Mouse (Mus musculus) layer of hippocampus, adult 11-12 months (tissue): Measurements from ENCODE around the gene H2-Ab1.
"Not testable (repeated sequence)": the region's sequence is repeated elsewhere in the genome, so short reads cannot be mapped to it uniquely, and the experiment has no call there.

Experiments used
- DNase-seq: peaks from one replicate; pipeline ENCODE4 v3.0.0; 2022; ENCODE audit warnings: low spot score

H2-Ab1 gene

GRCm38 (mm10) chr17:34257594-34258375, at the start of gene H2-Ab1:
Gene H2-Ab1, plus strand, starts transcription at chr17:34257689.
- peak; percentile 87 for DNase-seq

DNA sequence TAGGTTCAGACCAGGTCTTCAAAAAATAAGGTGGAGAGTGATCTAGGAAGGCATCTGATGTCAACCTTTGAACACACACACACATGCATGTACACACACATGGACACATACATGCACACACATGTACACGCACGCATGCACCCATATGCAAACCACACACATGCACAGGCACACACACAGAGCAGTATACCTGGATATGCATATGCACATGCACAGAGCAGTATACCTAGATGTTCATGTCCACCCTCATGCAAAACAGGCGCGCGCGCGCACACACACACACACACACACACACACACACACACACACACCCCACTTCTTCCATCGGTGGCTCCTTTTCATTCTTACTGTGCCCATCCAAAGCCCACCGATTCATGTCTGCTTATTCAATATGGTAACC, 49.6 kb upstream of the H2-Ab1 start:
- no peak for DNase-seq

- DNase-seq: no peak
These were observed 49.1 kb upstream of the H2-Ab1 start for GRCm38 (mm10) chr17:34208421-34208820.

DNA sequence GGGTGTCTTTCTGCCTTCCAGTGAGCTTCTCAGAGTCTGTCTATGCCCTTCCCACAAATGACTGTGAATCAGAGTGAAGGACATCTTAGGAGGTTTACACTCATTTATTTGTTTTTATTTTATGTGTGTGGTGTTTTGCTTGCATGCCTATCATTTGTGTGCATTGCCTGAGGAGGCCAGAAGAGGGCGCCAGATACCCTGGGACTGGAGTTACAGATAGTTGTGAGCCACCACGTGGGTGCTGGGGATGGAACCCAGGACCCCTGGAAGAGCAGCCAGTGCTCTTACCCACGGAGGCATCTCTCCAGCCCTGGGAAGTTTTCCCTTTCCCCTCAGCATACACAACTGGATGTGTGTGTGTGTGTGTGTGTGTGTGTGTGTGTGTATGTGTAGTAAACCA, 47.8 kb upstream of the H2-Ab1 start:
- no peak for DNase-seq

DNA sequence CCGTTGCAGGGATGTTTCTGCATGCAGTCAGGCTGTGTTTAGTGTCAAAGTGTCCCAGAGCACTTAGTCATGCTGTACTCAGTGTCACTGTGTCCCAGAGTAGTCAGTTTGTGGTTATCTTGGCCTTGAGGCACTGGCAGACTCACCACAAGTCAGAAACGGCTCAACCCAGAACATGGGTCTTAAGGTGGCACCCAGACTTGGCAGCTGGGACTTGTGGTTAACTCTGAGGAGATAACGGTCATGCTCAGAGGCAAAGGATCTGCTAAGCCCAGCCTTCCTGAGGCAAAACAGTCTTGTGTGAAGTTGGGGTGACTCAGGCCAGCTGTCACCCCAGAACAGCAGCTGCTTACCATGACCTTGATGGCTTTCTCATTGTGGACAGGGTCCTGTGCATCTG, 46.9 kb upstream of the H2-Ab1 start:
- DNase-seq: no peak

- DNase-seq: no peak
These were observed 45.6 kb upstream of the H2-Ab1 start for GRCm38 (mm10) chr17:34211746-34212365.

- DNase-seq: no peak
These were observed 43.6 kb upstream of the H2-Ab1 start for GRCm38 (mm10) chr17:34213936-34214335.

DNA sequence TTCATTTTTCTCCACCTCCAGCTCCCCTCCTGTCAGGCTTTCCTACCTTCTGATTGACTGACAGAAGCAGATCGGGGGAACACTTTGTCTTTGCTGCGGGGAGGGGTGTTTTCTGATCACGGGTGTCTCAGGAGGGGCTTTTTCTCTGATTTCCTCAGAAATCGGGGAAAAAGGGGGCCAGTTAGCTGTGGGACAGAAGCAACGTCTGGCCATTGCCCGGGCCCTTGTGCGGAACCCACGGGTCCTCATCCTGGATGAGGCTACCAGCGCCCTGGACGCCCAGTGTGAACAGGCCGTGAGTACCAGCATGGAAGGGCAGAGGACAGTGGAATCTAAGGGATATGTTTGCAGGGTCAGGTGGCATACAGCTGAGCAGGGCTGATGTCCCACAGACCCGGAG, 42.3 kb upstream of the H2-Ab1 start:
- no peak for DNase-seq

GRCm38 (mm10) chr17:34217216-34217928, 40.1 kb upstream of the H2-Ab1 start:
- DNase-seq: no peak

DNA sequence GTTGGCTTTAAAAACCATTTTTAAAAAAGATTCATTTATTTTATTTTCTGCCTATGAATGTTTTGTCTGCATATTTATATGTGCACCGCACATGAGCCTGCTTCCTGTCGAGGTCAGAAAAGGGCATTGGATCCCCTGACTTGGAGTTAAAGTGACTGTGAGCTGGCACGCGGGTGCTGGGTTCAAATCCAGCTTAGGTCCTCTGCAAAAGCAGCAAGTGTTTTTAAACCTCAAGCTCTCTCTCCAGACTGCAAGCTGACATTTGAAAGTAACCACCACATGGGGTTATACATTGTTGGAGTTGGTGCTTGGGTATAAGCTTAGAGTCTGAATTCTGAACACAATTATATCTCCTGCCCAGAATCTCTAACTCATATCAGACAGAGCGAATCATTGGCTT, 39.5 kb upstream of the H2-Ab1 start:
- DNase-seq: no peak

- DNase-seq: peak; percentile 50
These were observed 38.8 kb upstream of the H2-Ab1 start for GRCm38 (mm10) chr17:34218675-34219074.

DNA sequence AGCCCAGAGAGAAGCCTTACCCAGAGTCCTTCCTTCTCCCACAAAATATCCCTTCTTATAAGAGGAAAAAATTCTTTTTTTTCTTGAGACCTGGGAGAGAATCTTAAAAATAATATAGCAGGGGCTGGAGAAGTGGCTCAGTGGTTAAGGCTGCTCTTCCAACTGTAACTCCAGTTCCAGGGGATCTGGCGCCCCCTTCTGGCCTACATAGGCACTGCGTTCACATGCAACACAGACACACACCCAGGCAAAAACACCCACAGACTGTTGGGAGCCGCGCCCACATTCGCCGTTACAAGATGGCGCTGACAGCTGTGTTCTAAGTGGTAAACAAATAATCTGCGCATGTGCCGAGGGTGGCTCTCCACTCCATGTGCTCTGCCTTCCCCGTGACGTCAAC, 38.4 kb upstream of the H2-Ab1 start:
- DNase-seq: not testable (repeated sequence)

DNA sequence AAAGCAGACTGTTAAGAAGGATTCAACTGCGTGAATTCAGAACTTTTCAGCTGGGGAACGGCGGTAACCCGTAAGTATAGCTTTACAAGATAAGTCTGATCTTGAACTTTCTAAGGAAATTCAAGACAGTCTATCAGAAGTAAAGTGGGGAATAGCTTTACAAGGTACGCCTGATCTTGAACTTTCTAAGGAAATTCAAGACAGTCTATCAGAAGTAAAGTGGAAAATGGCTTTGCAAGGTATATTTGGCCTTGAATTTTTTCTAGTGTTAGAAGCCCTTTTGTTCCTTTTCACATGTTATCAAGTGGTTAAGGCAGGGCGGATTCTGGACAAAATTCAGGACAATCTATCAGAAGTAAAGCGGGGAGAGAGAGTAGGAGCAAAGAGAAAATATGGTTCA, 37.7 kb upstream of the H2-Ab1 start:
- peak; percentile 60 for DNase-seq

DNA sequence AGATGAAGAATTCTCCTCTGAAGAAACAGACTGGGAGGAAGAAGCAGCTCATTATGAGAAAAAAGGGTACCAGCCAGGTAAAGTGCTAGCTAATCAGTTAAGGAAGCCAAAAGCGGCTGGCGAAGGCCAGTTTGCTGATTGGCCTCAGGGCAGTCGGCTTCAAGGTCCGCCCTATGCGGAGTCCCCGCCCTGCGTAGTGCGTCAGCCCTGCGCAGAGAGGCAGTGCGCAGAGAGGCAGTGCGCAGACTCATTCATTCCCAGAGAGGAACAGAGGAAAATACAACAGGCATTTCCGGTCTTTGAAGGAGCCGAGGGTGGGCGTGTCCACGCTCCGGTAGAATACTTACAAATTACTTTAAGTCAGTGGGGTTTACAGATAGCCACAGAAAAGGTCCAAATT, 37.1 kb upstream of the H2-Ab1 start:
- DNase-seq: not testable (repeated sequence)

DNA sequence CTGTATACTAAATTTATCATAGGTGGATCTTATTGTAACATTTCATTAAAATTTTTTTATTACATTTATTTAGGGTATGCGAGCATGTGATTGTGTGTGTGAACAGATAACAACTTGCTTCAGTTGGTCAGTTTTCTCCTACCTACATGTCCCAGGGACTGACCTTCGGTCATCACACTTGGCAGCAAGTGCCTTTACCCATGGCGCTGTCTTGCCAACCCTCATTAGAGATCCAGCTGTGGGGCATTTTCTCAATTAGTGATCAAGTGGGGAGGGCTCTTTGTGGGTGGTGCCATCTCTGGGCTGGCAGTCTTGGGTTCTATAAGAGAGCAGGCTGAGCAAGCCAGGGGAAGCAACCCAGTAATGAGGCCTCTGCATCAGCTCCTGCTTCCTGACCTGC, 32.7 kb upstream of the H2-Ab1 start:
- no peak for DNase-seq

DNA sequence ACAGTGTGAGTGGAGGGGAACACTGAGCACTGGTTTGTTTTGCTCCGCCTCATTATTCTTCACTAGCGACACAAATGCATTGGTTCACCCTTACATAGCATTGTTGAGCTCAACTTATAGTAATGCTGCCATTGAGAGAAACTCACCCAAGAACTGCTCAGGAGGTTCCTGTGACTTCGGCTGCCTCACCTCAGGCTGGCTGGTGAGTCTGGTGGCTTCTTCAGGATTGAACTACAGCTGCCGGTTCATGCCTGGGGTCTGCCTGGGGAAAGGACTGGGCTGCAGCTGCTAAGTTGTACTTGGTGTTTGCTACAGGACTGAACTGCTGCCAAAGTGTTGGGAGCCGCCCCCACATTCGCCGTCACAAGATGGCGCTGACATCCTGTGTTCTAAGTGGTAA, 32.1 kb upstream of the H2-Ab1 start:
- no peak for DNase-seq

DNA sequence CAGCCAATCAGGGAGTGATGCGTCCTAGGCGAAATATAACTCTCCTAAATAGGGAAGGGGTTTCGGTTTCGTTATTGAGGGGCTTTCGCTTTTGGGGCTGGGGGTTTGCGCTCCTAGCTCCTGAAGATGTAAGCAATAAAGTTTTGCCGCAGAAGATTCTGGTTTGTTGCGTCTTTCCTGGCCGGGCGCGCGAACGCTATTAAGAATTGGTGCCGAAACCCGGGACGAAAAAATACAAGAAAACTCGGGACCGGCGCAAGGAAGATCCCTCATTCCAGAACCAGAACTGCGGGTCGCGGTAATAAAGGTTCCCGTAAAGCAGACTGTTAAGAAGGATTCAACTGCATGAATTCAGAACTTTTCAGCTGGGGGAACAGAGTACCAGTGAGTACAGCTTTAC, 31.6 kb upstream of the H2-Ab1 start:
- DNase-seq: not testable (repeated sequence)

DNA sequence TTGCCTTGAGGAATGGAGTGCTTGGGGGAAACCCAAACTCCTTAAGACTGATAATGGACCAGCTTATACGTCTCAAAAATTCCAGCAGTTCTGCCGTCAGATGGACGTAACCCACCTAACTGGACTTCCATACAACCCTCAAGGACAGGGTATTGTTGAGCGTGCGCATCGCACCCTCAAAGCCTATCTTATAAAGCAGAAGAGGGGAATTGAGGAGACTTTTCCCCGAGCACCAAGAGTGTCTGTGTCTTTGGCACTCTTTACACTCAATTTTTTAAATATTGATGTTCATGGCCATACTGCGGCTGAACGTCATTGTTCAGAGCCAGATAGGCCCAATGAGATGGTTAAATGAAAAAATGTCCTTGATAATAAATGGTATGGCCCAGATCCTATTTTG, 26.5 kb upstream of the H2-Ab1 start:
- DNase-seq: not testable (repeated sequence)

DNA sequence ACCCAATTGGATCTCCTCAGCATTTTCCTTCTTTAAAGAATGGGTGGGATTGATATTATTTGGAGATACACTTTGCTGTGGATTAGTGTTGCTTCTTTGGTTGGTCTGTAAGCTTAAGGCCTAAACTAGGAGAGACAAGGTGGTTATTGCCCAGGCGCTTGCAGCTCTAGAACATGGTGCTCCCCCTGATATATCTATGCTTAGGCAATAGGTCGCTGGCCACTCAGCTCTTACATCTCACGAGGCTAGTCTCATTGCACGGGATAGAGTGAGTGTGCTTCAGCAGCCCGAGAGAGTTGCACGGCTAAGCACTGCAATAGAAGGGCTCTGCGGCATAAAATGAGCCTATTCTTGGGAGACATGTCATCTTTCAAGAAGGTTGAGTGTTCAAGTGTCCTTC, 25.5 kb upstream of the H2-Ab1 start:
- not testable (repeated sequence) for DNase-seq

GRCm38 (mm10) chr17:34234926-34235325, 22.6 kb upstream of the H2-Ab1 start:
- DNase-seq: peak; percentile 83

DNA sequence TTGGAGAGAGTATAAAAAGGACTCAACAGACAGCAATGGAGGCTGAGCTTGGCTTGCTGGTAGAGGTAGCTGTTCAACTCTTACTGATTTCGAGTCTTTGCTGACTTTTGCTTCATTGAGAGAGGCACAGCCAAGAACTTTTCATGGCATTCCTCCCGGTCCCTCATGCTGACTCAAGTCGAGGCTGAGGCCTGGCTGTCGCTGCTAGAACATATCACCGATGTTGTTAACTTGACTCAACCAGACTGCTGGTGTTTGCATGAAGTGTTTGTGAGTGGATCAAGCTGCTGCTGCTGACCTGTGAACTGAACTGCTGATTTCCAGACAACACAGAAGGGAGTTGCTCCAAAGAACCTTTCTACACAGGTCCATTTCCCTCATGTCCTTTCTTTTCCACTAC, 20.8 kb upstream of the H2-Ab1 start:
- DNase-seq: no peak

DNA sequence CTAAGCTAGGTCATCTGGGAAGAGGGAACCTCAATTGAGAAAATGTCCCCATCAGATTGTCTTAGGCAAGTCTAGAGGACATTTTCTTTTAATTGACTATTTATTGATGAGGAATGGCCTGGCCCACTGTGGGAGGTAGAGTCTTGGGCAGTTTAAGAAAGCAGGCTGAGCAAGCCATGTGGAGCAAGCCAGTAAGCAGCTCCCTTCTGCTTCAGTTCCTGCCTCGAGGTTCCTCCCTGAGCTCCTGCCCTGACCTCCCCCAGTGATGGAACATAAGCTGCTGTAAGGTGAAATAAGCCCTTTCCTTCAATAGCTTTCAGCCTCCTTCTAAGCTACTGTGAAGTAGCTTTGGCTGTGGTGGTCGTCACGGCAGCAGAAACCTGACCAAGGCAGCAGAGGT, 19.7 kb upstream of the H2-Ab1 start:
- DNase-seq: no peak

DNA sequence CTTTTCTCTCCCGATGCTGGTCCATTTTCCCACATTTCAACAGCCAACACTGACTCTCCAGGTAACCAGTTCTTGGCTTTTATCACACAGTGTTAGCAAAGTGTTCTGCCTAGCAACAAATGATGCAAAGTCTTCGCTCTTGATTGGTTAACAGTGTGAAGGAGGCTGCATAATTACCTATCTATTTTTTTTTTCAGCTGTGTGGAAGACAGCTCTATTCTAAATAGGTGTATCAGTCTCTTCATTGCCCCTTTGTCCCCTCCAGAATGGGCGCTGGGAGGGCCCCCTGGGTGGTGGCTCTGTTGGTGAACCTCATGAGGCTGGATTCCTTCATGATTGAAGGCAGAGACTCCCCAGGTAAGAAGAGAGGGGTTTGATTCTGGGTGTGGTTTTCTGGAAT, 18.8 kb upstream of the H2-Ab1 start, which contains the start of gene H2-Ob:
TSS of gene H2-Ob (plus strand) at position 198 of the 400 bp plus-strand sequence.
- peak; percentile 70 for DNase-seq
